Mouse (Mus musculus) gastrocnemius, postnatal 25 days (tissue): ENCODE measurements at regions not wholly inside any gene's neighbourhood (a gene's known extent, or its start where the extent isn't known, plus 50 kb on each side); places are given as distances from the start of the nearest gene placed in this dataset.

ENCODE experiments used
- DNase-seq: peaks from one replicate; pipeline ENCODE4 v3.0.0; 2022

DNA sequence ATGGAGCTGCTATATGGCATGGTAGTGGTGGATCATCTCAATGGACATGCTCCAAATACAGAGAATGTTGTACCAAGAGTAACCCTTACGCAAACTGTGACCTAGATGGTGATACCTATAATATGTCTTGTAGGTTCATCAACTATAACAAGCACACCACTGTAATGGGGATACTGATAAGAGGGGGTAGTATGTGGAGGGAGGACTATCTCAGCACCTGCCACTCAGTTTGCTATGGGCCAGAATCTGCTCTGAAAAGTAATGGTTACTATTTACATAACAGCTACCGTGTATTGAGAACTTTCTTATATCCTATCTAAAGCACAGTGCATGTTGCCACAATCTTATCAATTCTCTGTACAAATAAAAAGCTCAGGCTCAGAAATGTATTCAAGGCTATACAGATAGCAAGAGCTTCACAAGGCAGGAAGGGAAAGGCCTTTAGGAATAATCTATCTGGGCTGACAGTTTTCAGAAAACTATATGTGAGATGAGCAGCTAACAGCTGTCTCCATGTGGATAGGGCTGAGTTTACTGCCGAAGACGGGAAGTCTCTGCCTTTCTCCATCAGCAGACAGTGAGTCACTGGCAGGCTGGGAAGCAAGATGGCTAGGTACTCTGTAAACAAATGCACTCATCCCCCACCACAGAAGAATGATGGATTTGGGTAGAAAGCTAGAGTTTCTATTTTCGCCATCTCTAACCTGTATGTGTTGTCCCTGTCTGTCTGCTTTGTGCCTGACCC lies 77.1 kb upstream of the Nck2 start:
- DNase-seq, result no peak

DNA sequence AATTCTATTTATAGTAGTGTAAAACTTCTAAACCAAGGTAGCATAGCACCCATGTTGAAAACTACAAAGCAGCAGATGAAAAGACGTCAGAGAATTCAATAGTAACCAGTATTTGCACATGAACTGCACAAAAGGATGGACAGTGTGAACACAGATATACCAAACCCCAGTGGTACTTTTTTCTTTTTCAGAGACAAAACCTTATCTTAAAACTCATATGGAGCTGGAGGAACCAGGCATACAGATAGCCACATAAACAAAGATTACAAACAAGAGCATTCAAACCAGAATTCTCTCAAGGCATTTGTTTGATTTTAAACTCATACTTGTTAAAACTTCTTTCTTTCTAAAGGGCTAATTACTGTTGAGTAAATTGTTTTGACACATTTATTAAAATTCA lies 72.5 kb upstream of the Nck2 start:
- DNase-seq, result no peak

DNA sequence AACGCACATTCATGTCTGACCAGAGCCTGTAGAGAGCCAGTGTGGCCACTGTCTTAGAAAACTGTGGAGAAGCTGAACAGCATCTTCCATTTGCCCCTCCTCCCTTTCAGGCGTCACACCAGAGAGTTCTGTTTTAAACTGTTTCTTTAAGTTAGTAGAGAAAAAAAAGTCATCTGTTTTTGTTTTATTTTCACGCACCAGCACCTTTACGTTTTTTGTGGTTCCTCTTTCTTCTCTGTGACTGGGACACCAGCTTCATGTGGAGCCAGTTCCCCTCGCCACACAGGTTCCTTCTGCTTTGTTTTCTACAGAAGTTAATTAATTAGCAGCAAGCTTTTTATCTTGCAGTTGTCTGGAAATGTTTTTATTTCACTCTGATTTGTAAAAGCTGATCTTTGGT lies 69.4 kb upstream of the Nck2 start:
- no peak for DNase-seq

DNA sequence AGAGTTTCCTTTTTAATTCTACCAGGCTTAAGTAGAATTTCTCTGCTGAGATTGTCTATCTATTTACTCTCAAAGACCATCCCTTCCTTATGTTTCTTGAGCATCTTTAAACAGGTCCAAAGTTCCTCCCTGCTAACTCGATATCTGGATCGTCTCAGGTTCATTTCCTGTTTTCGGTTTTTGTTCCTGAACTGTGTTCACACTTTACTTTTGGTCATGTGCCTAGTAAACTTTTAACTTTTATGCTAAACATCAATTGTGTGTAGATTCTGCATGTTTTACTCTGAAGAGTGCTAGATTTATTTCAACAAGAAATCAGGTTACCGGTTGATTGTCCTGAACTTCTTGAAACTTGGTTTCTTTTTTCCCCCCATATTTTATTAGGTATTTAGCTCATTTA lies 68.5 kb upstream of the Nck2 start:
- no peak for DNase-seq

DNA sequence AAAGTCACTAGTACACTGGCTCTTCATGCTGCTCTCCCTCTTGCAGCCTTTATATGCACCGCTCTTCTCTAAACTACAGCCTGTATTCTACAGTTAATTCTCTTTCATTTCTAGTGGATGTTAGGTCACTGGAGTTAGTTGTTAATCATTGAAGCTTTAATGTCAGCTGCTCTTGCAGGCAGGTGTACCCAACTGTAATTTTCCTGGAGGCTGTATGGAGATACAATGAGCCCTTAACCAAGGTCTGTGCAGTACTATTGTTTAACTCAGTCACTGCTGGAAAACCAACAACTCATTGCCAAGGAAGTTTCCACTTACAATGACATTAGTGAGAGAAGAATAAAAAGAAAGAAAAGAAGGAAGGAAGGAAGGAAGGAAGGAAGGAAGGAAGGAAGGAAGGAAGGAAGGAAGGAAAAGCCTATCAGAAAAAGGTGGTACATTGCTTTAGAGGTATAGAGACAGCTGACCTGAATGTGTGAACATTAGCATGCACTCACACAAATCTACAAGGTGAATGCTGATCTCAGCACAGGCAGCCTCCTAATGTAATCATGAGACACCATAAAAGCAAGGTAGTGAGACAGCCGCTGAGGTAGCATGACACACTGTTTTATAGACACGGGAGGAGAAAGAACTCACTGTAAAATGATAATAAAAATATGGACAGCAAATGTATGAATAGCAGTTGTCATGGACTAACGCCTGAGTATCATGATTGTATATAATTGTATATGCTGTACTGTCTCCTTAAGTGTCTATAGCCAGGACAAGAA lies 66.7 kb upstream of the Nck2 start:
- DNase-seq, result no peak

DNA sequence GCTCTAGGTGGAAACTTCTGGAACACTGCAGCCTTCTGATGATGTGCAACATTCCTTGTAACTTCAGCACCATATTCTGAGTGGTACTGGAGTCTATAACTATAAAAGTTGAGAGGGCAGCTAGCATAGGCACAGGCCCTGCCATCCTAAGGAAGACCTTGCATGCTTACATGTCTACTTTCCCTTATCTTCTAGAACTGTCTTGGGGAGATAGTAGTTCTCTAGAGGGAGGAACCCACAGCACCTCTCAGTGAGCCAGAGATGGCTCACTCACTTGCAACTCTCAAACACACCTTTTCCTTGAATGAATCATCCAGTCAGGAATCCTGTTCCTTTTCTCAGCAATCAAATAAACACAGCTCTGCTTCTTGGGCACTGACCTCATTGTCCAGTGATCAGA lies 59.4 kb upstream of the Nck2 start:
- DNase-seq, result no peak

DNA sequence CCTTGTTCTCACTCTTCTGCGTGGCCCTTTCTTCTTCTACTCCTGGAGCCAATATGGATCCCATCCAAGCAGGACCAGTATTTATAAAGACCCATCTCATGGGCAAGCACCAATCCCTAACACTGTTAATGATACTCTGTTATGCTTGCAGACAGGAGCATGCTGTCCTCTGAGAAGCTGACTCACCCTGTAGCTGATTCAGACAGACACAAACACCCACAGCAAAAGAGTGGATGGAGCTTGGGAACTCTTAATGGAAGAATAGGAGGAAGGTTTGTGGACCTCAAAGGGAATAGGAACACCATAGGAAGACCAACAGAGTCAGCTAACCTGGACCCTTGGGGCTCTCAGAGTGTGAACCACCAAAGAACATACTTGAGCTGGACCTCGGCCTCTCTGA lies 50.3 kb upstream of the Nck2 start:
- DNase-seq, result no peak
